Mouse (Mus musculus) forebrain, postnatal 0 days (tissue): ENCODE data around the gene Dnah6. TPM values are rescaled to one million over a fixed set of nuclear protein-coding genes. Genes with fewer than 3 reads are reported as not detected.

Source experiments
- ATAC-seq: fragments of 200-750 bp; cut with Nextera tagmentation; 2 replicates; pipeline ENCODE4 v1.8.0; 2017; ENCODE audit warnings: mild to moderate bottlenecking, moderate library complexity
- DNase-seq: peaks from one replicate; pipeline ENCODE4 v3.0.0-alpha.2; 2015
- H3K27ac ChIP-seq: fragments of 300-500 bp; sonication (generic); 2 replicates; pipeline ENCODE4 v1.5.1; 2014; ENCODE audit warnings: low read depth, mild to moderate bottlenecking, antibody characterized with exemption, low read length, moderate library complexity, mixed read lengths
- H3K27me3 ChIP-seq: fragments of 300-500 bp; sonication (generic); 2 replicates; pipeline ENCODE4 v1.6.1; 2014; ENCODE audit warnings: mild to moderate bottlenecking, low read length, mixed read lengths; ENCODE audit not compliant: insufficient read depth
- H3K36me3 ChIP-seq: fragments of 300-500 bp; sonication (generic); 2 replicates; pipeline ENCODE4 v1.6.1; 2014; ENCODE audit warnings: mild to moderate bottlenecking, moderate library complexity; ENCODE audit not compliant: insufficient read depth
- H3K4me1 ChIP-seq: fragments of 300-500 bp; sonication (generic); 2 replicates; pipeline ENCODE4 v1.6.1; 2014; ENCODE audit warnings: antibody characterized with exemption; ENCODE audit not compliant: insufficient read depth
- H3K4me2 ChIP-seq: fragments of 300-500 bp; sonication (generic); 2 replicates; pipeline ENCODE4 v1.6.1; 2014; ENCODE audit warnings: low read depth, mild to moderate bottlenecking, moderate library complexity
- H3K4me3 ChIP-seq: fragments of 300-500 bp; sonication (generic); 2 replicates; pipeline ENCODE4 v1.5.1; 2014; ENCODE audit warnings: low read depth, low read length, mixed read lengths
- H3K9ac ChIP-seq: fragments of 300-500 bp; sonication (generic); 2 replicates; pipeline ENCODE4 v1.6.1; 2014; ENCODE audit warnings: mild to moderate bottlenecking
- H3K9me3 ChIP-seq: fragments of 300-500 bp; sonication (generic); 2 replicates; pipeline ENCODE4 v1.6.1; 2016; ENCODE audit warnings: low read length
- CTCF ChIP-seq: sonication (generic); IDR thresholded peaks from 2 replicates; pipeline ENCODE4 v1.5.1; 2016; ENCODE audit warnings: antibody characterized with exemption, control low read depth, low read depth
- WGBS: fragments of 180-500 bp; shearing (Covaris S2); extraction: QIAGEN DNeasy Blood & Tissue Kit; methylation state at CpG from one replicate; pipeline ENCODE4 v1.1.7; 2014; 5-methylcytosine and 5-hydroxymethylcytosine counted together
- polyA plus RNA-seq: library from polyadenylated mRNA; unstranded; fragments of >200 nt; fragmentation: Nextera tagmentation; extraction: Ambion mirVana; gene quantifications from 2 replicates; pipeline ENCODE4 v1.2.1, GENCODE M21; 2015
- total RNA-seq: library from RNA; depleted of rRNA; stranded (reverse); fragments of >200 nt; gene quantifications from 2 replicates; pipeline ENCODE4 v1.2.3, GENCODE M21; 2014; rRNA removed

Dnah6 gene
- total and polyA plus RNA-seq, 2 experiments from 2014 or later, result 0.44 to 1.8 TPM

- TF ChIP-seq CTCF, result no peak
Observed at GRCm38 (mm10) chr6:72981124-72981651, 240.3 kb downstream of the Dnah6 start.

GRCm38 (mm10) chr6:72976866-72977265 is 244.6 kb downstream of the Dnah6 start:
- no peak for ATAC-seq
- 81% methylated on average over 2 of the region's 2 CpGs for WGBS

More at GRCm38 (mm10) chr6:72981124-72981651, 240.3 kb downstream of the Dnah6 start:
- Histone ChIP-seq H3K36me3 (no peaks in the 10 kb centered on the region), H3K4me3 (no peak overlapping the region), H3K4me2 (no peak overlapping the region), H3K9ac (no peak overlapping the region), H3K27me3 (no peaks in the 10 kb centered on the region), H3K9me3 (no peaks in the 10 kb centered on the region), H3K27ac (no peak overlapping the region), H3K4me1 (no peaks in the 10 kb centered on the region)
- DNase-seq (no peak), ATAC-seq (no peak)
- 49% methylated on average over 9 of the region's 9 CpGs for WGBS

DNA sequence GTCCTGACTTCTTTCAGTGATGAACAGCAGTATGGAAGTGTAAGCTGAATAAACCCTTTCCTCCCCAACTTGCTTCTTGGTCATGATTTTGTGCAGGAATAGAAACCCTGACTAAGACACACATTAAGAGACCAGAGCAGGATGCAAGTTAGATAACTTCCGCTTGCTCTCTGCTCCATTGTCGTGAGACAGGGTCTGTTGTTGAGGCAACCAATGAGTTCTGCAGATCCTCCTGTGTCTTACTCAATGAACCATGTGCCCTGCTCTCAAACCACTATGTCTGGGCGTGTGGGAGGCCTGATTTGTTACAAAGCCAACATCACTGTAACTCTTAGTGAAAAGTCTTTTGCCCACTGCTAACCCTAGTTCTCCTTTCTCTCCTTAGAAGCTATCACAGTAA is 250.4 kb downstream of the Dnah6 start:
- Histone ChIP-seq H3K4me1 (no peaks in the 10 kb centered on the region), H3K27me3 (no peaks in the 10 kb centered on the region), H3K27ac (no peak overlapping the region), H3K4me3 (no peak overlapping the region), H3K36me3 (no peaks in the 10 kb centered on the region), H3K9ac (no peak overlapping the region), H3K4me2 (no peak overlapping the region), H3K9me3 (no peaks in the 10 kb centered on the region)
- DNase-seq, result no peak
- WGBS, result 72% methylated on average over 3 of the region's 3 CpGs
- TF ChIP-seq CTCF, result no peak
- ATAC-seq, result no peak

More at GRCm38 (mm10) chr6:72976866-72977265, 244.6 kb downstream of the Dnah6 start:
- Histone ChIP-seq H3K27ac (no peak overlapping the region), H3K9me3 (no peaks in the 10 kb centered on the region), H3K4me3 (no peak overlapping the region), H3K4me1 (no peaks in the 10 kb centered on the region), H3K9ac (no peak overlapping the region), H3K4me2 (no peak overlapping the region), H3K27me3 (no peaks in the 10 kb centered on the region), H3K36me3 (no peaks in the 10 kb centered on the region)
- TF ChIP-seq CTCF, result no peak
- DNase-seq, result no peak

DNA sequence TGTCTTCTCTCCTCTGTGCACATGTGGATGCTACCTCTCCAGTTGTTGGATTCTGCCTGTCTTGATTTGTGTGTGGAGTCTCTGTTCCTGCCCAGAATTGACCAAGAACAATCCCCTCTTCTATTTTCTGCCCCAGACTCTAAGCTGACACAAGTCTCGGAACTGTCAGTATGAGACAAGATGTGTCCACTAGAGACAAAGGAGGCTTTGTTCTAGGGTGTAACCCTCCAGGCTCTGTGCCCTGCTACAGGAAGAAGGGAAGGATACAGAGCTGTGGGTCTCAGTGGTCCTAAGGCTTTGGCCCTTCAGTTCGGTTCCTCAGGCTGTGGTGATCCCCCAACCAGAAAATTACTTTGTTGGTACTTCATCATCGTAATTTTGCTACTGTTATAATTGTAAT is 251.7 kb downstream of the Dnah6 start:
- no peak overlapping the region for H3K27ac ChIP-seq
- H3K4me2 ChIP-seq, result no peak overlapping the region
- H3K4me1 ChIP-seq, result no peaks in the 10 kb centered on the region
- H3K9me3 ChIP-seq, result no peaks in the 10 kb centered on the region
- no peaks in the 10 kb centered on the region for H3K27me3 ChIP-seq
- 61% methylated on average over 3 of the region's 3 CpGs for WGBS
- no peak for DNase-seq
- no peaks in the 10 kb centered on the region for H3K36me3 ChIP-seq
- H3K4me3 ChIP-seq, result no peak overlapping the region
- H3K9ac ChIP-seq, result no peak overlapping the region
- TF ChIP-seq CTCF, result no peak
- ATAC-seq, result no peak

Other genes with a start within 250 kb of the Dnah6 start
- 41.9 and 45.8 TPM in 2 replicates for gene Suclg1, start 26.7 kb upstream of the Dnah6 start, total RNA-seq
- 125 and 134 TPM in 2 replicates for gene Suclg1, start 26.7 kb upstream of the Dnah6 start, polyA plus RNA-seq
- not detected in 2 replicates for gene 4931417E11Rik, start 248.0 kb upstream of the Dnah6 start, total RNA-seq
- gene 4931417E11Rik, start 248.0 kb upstream of the Dnah6 start, polyA plus RNA-seq, result not detected in 2 replicates